Mouse (Mus musculus) kidney, adult 2 months (tissue): ENCODE measurements around the gene Nt5c2. TPM values are rescaled to one million over a fixed set of nuclear protein-coding genes. Genes with fewer than 3 reads are reported as not detected.

Experiments
- DNase-seq: peaks from one replicate; pipeline ENCODE4 v3.0.0; 2021
- H3K27ac ChIP-seq: fragments of 200-500 bp; 2 replicates; pipeline ENCODE4 v1.5.1; 2012; ENCODE audit warnings: low read depth, low read length, control low read depth, inconsistent platforms; ENCODE audit not compliant: insufficient read depth
- H3K27me3 ChIP-seq: fragments of 200-500 bp; replicated peaks from 2 replicates; pipeline ENCODE4 v1.6.1; 2012; ENCODE audit warnings: mild to moderate bottlenecking, moderate library complexity, low read length, inconsistent platforms; ENCODE audit not compliant: control insufficient read depth, insufficient read depth
- H3K36me3 ChIP-seq: fragments of 200-500 bp; 2 replicates; pipeline ENCODE4 v1.6.1; 2012; ENCODE audit warnings: mild to moderate bottlenecking, moderate library complexity, low read length, inconsistent platforms; ENCODE audit not compliant: control insufficient read depth, insufficient read depth
- H3K4me1 ChIP-seq: fragments of 200-500 bp; 2 replicates; pipeline ENCODE4 v1.6.1; 2011; ENCODE audit warnings: low read length; ENCODE audit not compliant: control insufficient read depth, insufficient read depth
- H3K4me3 ChIP-seq: fragments of 200-500 bp; 2 replicates; pipeline ENCODE4 v1.5.1; 2011; ENCODE audit warnings: mild to moderate bottlenecking, low read depth, low read length, control low read depth; ENCODE audit not compliant: insufficient read depth
- CTCF ChIP-seq: fragments of 200-500 bp; conservative IDR thresholded peaks from 2 replicates; pipeline ENCODE4 v1.5.1; 2011; ENCODE audit warnings: low read depth, mild to moderate bottlenecking, control low read depth, low read length, moderate library complexity, mixed read lengths; ENCODE audit not compliant: insufficient read depth, insufficient read length
- POLR2A ChIP-seq: fragments of 200-500 bp; IDR thresholded peaks from one replicate; pipeline ENCODE4 v1.6.1; 2011; ENCODE audit warnings: low read depth, low read length, control low read depth
- WGBS: fragments of 180-500 bp; shearing (Covaris S2); methylation state at CpG from one replicate; pipeline ENCODE4 v1.1.7; 2018; 5-methylcytosine and 5-hydroxymethylcytosine counted together
- polyA plus RNA-seq: library from polyadenylated mRNA; depleted of rRNA; stranded (reverse); fragments of >200 nt; gene quantifications from 2 replicates; pipeline ENCODE4 v1.2.3, GENCODE M21; 2012; rRNA removed

Nt5c2 gene
- polyA plus RNA-seq = 32.2 and 36.3 TPM in 2 replicates

- H3K27ac ChIP-seq = no peak within 1 kb of the TSS
- WGBS = 2% methylated on average over 123 of the region's 124 CpGs
- H3K4me1 ChIP-seq = no peaks in the 10 kb centered on the region
- H3K36me3 ChIP-seq = no peaks in the 10 kb centered on the region
- H3K4me3 ChIP-seq = peak within 1 kb of the TSS; percentile 22; the same call in 1 of the 2 replicates
- TF ChIP-seq CTCF = no peak
- TF ChIP-seq POLR2A = no peak
- H3K27me3 ChIP-seq = peaks cover 6% of the 10 kb centered on the region
- peak; percentile 21 for DNase-seq
Measured at GRCm38 (mm10) chr19:47014447-47015381, at the start of gene Nt5c2, which contains the start of gene Ina. TSS of gene Nt5c2 (minus strand) at chr19:47015153. TSS of gene Ina (plus strand) at chr19:47014698.

GRCm38 (mm10) chr19:47057684-47058083 lies 42.7 kb upstream of the Nt5c2 start:
- H3K27ac ChIP-seq = no peak overlapping the region
- no peak overlapping the region for H3K4me3 ChIP-seq
- peaks cover 9% of the 10 kb centered on the region; the same call in 1 of the 2 replicates for H3K4me1 ChIP-seq
- H3K27me3 ChIP-seq = no peaks in the 10 kb centered on the region
- TF ChIP-seq POLR2A (no peak), CTCF (no peak)
- H3K36me3 ChIP-seq = no peaks in the 10 kb centered on the region
- 73% methylated on average over 1 of the region's 1 CpGs for WGBS
- DNase-seq = no peak

DNA sequence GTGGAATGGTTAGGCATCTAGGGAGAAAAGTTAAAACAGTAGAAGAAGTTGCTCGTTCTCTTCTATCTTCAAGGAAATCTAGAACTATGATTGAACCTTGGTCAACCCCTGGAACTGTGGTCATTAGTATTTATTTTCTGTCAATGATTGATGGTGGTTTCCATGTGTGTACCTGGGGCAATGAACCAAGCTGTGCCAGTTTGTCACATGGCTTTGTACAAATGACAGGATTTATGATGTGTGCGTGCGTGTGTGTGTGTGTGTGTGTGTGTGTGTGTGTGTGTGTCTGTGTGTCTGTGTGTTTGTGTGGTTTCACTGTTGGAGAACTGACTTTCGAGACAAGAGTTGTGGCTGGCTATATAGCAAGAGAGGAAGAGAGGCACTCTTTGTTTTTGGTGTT lies 38.5 kb upstream of the Nt5c2 start:
- no peak overlapping the region for H3K4me3 ChIP-seq
- DNase-seq = peak; percentile 87
- no peaks in the 10 kb centered on the region for H3K36me3 ChIP-seq
- H3K27ac ChIP-seq = peak overlapping the region; percentile 66; the same call in 1 of the 2 replicates
- H3K27me3 ChIP-seq = no peaks in the 10 kb centered on the region
- peaks cover 13% of the 10 kb centered on the region for H3K4me1 ChIP-seq
- no peak for TF ChIP-seq POLR2A
- TF ChIP-seq CTCF = no peak
- WGBS = 16% methylated on average over 4 of the region's 4 CpGs

GRCm38 (mm10) chr19:47052927-47053326 lies 38.0 kb upstream of the Nt5c2 start:
- TF ChIP-seq POLR2A (no peak), CTCF (no peak)
- Histone ChIP-seq H3K27ac (peak overlapping the region; percentile 66; the same call in 1 of the 2 replicates), H3K36me3 (no peaks in the 10 kb centered on the region), H3K4me3 (no peak overlapping the region), H3K27me3 (no peaks in the 10 kb centered on the region), H3K4me1 (peaks cover 13% of the 10 kb centered on the region)
- 68% methylated on average over 4 of the region's 4 CpGs for WGBS
- no peak for DNase-seq

- DNase-seq = peak; percentile 90
- Histone ChIP-seq H3K27ac (peak within 1 kb of the TSS; percentile 67), H3K4me1 (peaks cover 13% of the 10 kb centered on the region), H3K4me3 (peak within 1 kb of the TSS; percentile 88), H3K36me3 (no peaks in the 10 kb centered on the region), H3K27me3 (no peaks in the 10 kb centered on the region)
- TF ChIP-seq CTCF = no peak
- peak; percentile 28 for TF ChIP-seq POLR2A
- WGBS = under 1% methylated on average over 75 of the region's 75 CpGs
Measured at GRCm38 (mm10) chr19:47050271-47051032, 35.5 kb upstream of the Nt5c2 start, which contains the start of gene Pcgf6. TSS of gene Pcgf6 (minus strand) at chr19:47050906.

- H3K4me1 ChIP-seq = peaks cover 13% of the 10 kb centered on the region
- 4% methylated on average over 7 of the region's 7 CpGs for WGBS
- no peaks in the 10 kb centered on the region for H3K36me3 ChIP-seq
- no peak overlapping the region for H3K27ac ChIP-seq
- H3K4me3 ChIP-seq = peak overlapping the region; percentile 88
- no peak for DNase-seq
- no peaks in the 10 kb centered on the region for H3K27me3 ChIP-seq
- TF ChIP-seq CTCF (no peak), POLR2A (no peak)
Measured at GRCm38 (mm10) chr19:47049840-47050239, 34.9 kb upstream of the Nt5c2 start.
